Mouse (Mus musculus): ENCODE measurements around the gene Smu1. TPM values are rescaled to one million over a fixed set of nuclear protein-coding genes. Genes with fewer than 3 reads are reported as not detected.

The Smu1 gene
- total RNA-seq (2014; rRNA removed; ENCODE audit: low replicate concordance) (56.4 and 86.6 TPM in 2 replicates), polyA plus RNA-seq (2015; fragmentation: Nextera tagmentation; extraction: Ambion mirVana) (68.6 and 73.6 TPM in 2 replicates)

DNA sequence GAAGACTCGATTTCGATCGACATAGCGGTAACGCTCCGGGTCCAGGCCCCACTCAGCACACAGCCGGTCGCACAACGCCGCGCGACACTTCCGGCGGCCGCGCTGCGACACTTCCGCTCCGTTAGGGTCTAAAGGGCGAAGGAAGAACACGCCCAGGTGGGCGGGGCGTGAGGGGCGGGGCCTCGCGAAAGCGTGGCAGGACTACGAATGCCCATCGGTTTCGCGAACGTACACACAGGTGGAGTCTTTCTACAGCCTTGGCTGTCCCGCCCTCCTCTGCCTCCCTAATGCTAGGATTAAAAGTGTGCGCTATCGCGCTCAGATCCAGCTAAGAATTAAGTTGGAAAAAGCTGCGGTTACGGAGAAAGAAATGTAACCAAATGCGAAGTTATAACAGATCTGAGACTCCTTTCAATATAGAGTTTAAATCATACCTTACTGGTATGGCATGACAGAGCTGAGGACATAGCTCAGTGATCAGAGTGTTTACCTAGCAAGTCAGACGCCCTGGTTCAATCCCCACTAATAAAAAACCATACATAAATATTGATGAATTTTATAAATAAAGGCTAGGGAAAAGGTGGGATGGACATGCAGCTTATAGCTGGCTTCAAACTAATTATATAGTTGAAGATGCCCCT, at the start of gene Smu1:
TSS of gene Smu1 (minus strand) at position 144 of the 641 bp plus-strand sequence.
- ATAC-seq (ENCODE audit: insufficient read depth, low read depth) (peak; percentile 99), DNase-seq (ENCODE audit: low spot score) (peak; percentile 94)
- H3K4me1 ChIP-seq (ENCODE audit: control insufficient read depth, insufficient read depth): no peaks in the 10 kb centered on the region
- H3K27me3 ChIP-seq (ENCODE audit: control insufficient read depth, insufficient read depth, low read length): no peaks in the 10 kb centered on the region
- peak within 1 kb of the TSS; percentile 75 for H3K9ac ChIP-seq (replicated peaks; ENCODE audit: low read depth, low read length)
- no peaks in the 10 kb centered on the region for H3K9me3 ChIP-seq (replicated peaks; ENCODE audit: control insufficient read depth, low read length)
- no peak for TF ChIP-seq EP300 (IDR thresholded peaks at IDR 0.05; ENCODE audit: low read depth)
- no peak for TF ChIP-seq CTCF (IDR thresholded peaks at IDR 0.05; ENCODE audit: low read depth)
- peak within 1 kb of the TSS; percentile 91 for H3K4me2 ChIP-seq (ENCODE audit: low read depth, low read length)
- H3K27ac ChIP-seq (ENCODE audit: low read depth): peak within 1 kb of the TSS; percentile 59; the same call in 1 of the 2 replicates
- H3K4me3 ChIP-seq (ENCODE audit: low read depth, low read length): peak within 1 kb of the TSS; percentile 76
- peaks cover 27% of the 10 kb centered on the region for H3K36me3 ChIP-seq (replicated peaks; ENCODE audit: control insufficient read depth, insufficient read depth, low read length)
- under 1% methylated on average over 40 of the region's 40 CpGs for whole genome bisulfite sequencing

DNA sequence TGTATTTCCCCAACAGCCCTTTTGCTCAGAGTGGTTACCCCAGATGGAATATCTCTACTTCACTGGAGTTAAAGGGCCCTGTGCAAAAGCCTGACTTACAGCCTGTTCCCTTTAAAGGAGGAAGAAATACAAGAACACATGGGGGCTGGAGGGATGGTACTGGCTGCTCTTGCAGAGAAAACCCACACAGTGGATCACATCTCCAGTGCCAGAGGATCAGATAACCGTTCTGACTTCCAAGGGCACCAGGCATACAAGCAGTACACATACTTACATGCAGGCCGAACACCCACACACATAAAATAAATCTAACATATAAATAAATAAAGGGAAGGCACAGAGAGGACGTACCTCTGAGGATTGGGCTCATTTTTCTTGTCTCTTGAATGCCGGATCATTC, 49.7 kb upstream of the Smu1 start:
- H3K4me3 ChIP-seq (ENCODE audit: low read depth, low read length): no peak overlapping the region
- H3K9ac ChIP-seq (replicated peaks; ENCODE audit: low read depth, low read length): no peak overlapping the region
- DNase-seq (ENCODE audit: low spot score) (no peak), ATAC-seq (ENCODE audit: insufficient read depth, low read depth) (no peak)
- H3K9me3 ChIP-seq (replicated peaks; ENCODE audit: control insufficient read depth, low read length): no peaks in the 10 kb centered on the region
- WGBS: 76% methylated on average over 4 of the region's 4 CpGs
- TF ChIP-seq EP300 (IDR thresholded peaks at IDR 0.05; ENCODE audit: low read depth): no peak
- TF ChIP-seq CTCF (IDR thresholded peaks at IDR 0.05; ENCODE audit: low read depth): no peak
- peaks cover 93% of the 10 kb centered on the region for H3K36me3 ChIP-seq (replicated peaks; ENCODE audit: control insufficient read depth, insufficient read depth, low read length)
- H3K27me3 ChIP-seq (ENCODE audit: control insufficient read depth, insufficient read depth, low read length): no peaks in the 10 kb centered on the region
- H3K4me1 ChIP-seq (ENCODE audit: control insufficient read depth, insufficient read depth): 0 out of 2 replicates have a peak, but pooled peaks cover 5% of the 10 kb centered on the region
- H3K4me2 ChIP-seq (ENCODE audit: low read depth, low read length): no peak overlapping the region
- no peak overlapping the region for H3K27ac ChIP-seq (ENCODE audit: low read depth)

DNA sequence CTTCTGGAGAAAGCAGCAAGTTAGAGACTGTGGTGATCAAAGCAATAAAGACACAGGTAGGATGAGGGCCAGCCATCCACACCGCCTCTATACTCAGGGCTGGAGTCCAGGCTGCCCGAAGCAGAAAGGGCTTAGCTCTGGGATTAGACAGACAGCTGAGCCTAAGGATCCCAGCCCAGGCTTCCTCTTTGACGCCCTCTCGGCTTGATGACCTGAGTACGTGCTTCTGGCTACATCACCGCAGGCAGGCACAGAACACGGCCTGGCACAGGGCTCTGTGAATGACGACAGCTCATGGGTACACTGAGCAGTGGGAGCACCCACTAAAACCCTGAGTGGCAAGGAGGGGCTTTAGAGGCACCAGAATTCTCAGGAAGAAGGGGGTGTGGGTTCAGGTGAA, 47.7 kb upstream of the Smu1 start:
- Histone ChIP-seq H3K27me3 (ENCODE audit: control insufficient read depth, insufficient read depth, low read length) (no peaks in the 10 kb centered on the region), H3K4me1 (ENCODE audit: control insufficient read depth, insufficient read depth) (0 out of 2 replicates have a peak, but pooled peaks cover 9% of the 10 kb centered on the region), H3K36me3 (replicated peaks; ENCODE audit: control insufficient read depth, insufficient read depth, low read length) (peaks cover 77% of the 10 kb centered on the region), H3K27ac (ENCODE audit: low read depth) (no peak overlapping the region), H3K9me3 (replicated peaks; ENCODE audit: control insufficient read depth, low read length) (no peaks in the 10 kb centered on the region), H3K4me3 (ENCODE audit: low read depth, low read length) (no peak overlapping the region), H3K9ac (replicated peaks; ENCODE audit: low read depth, low read length) (no peak overlapping the region), H3K4me2 (ENCODE audit: low read depth, low read length) (no peak overlapping the region)
- ATAC-seq (ENCODE audit: insufficient read depth, low read depth): no peak
- DNase-seq (ENCODE audit: low spot score): no peak
- TF ChIP-seq CTCF (IDR thresholded peaks at IDR 0.05; ENCODE audit: low read depth) (no peak), EP300 (IDR thresholded peaks at IDR 0.05; ENCODE audit: low read depth) (no peak)
- 73% methylated on average over 8 of the region's 8 CpGs for WGBS

DNA sequence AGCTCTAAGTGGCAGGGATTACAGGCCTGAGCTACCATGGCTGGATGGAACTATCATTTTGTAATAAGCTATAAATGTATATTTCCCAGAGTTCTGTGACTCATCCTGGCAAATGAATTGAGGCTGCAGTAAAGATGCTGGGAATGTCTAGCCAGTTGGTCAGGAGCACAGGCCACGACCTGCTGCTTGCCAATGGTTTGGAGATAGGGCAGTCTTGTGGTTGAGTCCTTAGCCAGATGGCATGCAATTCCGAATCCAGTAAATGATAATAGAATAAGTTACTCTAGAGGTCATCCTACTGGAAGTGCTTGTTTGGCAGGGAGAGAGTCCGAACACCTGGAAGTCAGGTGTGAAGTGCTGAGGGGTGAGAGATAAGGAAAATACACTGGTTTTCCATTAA, 45.1 kb upstream of the Smu1 start:
- 75% methylated on average over 3 of the region's 3 CpGs for WGBS
- peak overlapping the region; percentile 87 for H3K27ac ChIP-seq (ENCODE audit: low read depth)
- H3K4me1 ChIP-seq (ENCODE audit: control insufficient read depth, insufficient read depth): peaks cover 28% of the 10 kb centered on the region
- no peaks in the 10 kb centered on the region for H3K27me3 ChIP-seq (ENCODE audit: control insufficient read depth, insufficient read depth, low read length)
- H3K9ac ChIP-seq (replicated peaks; ENCODE audit: low read depth, low read length): no peak overlapping the region
- H3K9me3 ChIP-seq (replicated peaks; ENCODE audit: control insufficient read depth, low read length): no peaks in the 10 kb centered on the region
- ATAC-seq (ENCODE audit: insufficient read depth, low read depth) (no peak), DNase-seq (ENCODE audit: low spot score) (no peak)
- H3K4me3 ChIP-seq (ENCODE audit: low read depth, low read length): no peak overlapping the region
- H3K36me3 ChIP-seq (replicated peaks; ENCODE audit: control insufficient read depth, insufficient read depth, low read length): peaks cover 51% of the 10 kb centered on the region
- H3K4me2 ChIP-seq (ENCODE audit: low read depth, low read length): no peak overlapping the region
- TF ChIP-seq CTCF (IDR thresholded peaks at IDR 0.05; ENCODE audit: low read depth) (no peak), EP300 (IDR thresholded peaks at IDR 0.05; ENCODE audit: low read depth) (no peak)

DNA sequence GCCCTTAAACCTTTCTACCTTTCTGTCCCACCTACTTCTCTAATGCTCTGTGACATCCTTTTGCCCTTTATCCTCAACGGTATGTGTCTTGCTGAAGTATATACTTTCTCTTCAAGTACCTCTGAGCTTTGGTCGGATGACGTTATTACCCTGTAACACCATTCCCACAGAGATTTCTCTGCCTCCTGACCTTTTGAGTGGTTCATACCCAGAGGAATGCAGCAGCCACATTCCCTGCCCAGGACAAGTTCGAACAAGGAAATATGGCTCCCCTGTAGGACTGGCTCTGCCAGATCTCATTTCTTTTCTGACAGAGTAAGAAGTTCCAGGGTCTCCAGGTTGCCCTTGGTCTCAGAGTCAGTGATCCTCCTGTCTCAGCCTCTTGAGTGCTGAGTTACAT, 44.2 kb upstream of the Smu1 start:
- H3K9me3 ChIP-seq (replicated peaks; ENCODE audit: control insufficient read depth, low read length): no peaks in the 10 kb centered on the region
- peaks cover 28% of the 10 kb centered on the region for H3K4me1 ChIP-seq (ENCODE audit: control insufficient read depth, insufficient read depth)
- H3K27ac ChIP-seq (ENCODE audit: low read depth): peak overlapping the region; percentile 87
- TF ChIP-seq CTCF (IDR thresholded peaks at IDR 0.05; ENCODE audit: low read depth): no peak
- TF ChIP-seq EP300 (IDR thresholded peaks at IDR 0.05; ENCODE audit: low read depth): no peak
- no peak overlapping the region for H3K4me3 ChIP-seq (ENCODE audit: low read depth, low read length)
- H3K4me2 ChIP-seq (ENCODE audit: low read depth, low read length): no peak overlapping the region
- peaks cover 42% of the 10 kb centered on the region for H3K36me3 ChIP-seq (replicated peaks; ENCODE audit: control insufficient read depth, insufficient read depth, low read length)
- ATAC-seq (ENCODE audit: insufficient read depth, low read depth) (no peak), DNase-seq (ENCODE audit: low spot score) (peak; percentile 46)
- no peaks in the 10 kb centered on the region for H3K27me3 ChIP-seq (ENCODE audit: control insufficient read depth, insufficient read depth, low read length)
- H3K9ac ChIP-seq (replicated peaks; ENCODE audit: low read depth, low read length): no peak overlapping the region
- WGBS: 43% methylated on average over 4 of the region's 4 CpGs

DNA sequence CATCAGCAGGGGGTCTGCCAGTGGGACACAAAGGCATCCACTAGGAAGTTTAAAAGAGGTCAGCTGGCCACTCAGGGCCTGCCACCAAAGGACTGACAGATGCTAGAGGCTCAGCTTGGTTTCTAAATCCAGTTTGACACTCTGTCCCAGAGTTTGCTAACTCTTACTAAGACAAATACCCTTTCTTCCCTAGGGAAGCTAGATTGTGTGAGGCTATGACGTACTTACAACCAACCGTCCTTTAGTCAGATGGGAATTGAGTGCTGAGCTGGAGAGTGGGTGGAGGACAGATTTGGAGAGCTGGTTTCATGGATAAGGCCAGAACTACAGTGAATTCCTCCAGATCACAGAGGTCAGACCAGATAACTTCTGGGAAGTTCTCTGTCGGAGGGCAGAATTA, 43.1 kb upstream of the Smu1 start:
- peaks cover 28% of the 10 kb centered on the region for H3K4me1 ChIP-seq (ENCODE audit: control insufficient read depth, insufficient read depth)
- no peaks in the 10 kb centered on the region for H3K9me3 ChIP-seq (replicated peaks; ENCODE audit: control insufficient read depth, low read length)
- H3K27ac ChIP-seq (ENCODE audit: low read depth): peak overlapping the region; percentile 87
- no peaks in the 10 kb centered on the region for H3K27me3 ChIP-seq (ENCODE audit: control insufficient read depth, insufficient read depth, low read length)
- DNase-seq (ENCODE audit: low spot score) (no peak), ATAC-seq (ENCODE audit: insufficient read depth, low read depth) (no peak)
- H3K4me3 ChIP-seq (ENCODE audit: low read depth, low read length): no peak overlapping the region
- H3K4me2 ChIP-seq (ENCODE audit: low read depth, low read length): no peak overlapping the region
- no peak overlapping the region for H3K9ac ChIP-seq (replicated peaks; ENCODE audit: low read depth, low read length)
- 53% methylated on average over 3 of the region's 3 CpGs for WGBS
- no peak for TF ChIP-seq EP300 (IDR thresholded peaks at IDR 0.05; ENCODE audit: low read depth)
- TF ChIP-seq CTCF (IDR thresholded peaks at IDR 0.05; ENCODE audit: low read depth): no peak
- H3K36me3 ChIP-seq (replicated peaks; ENCODE audit: control insufficient read depth, insufficient read depth, low read length): peaks cover 34% of the 10 kb centered on the region

Data from heart, postnatal 0 days (tissue).